Mouse (Mus musculus) G1E (cell line): ENCODE data around the gene Lrr1. TPM values are rescaled to one million over a fixed set of nuclear protein-coding genes. Genes with fewer than 3 reads are reported as not detected.
A peak's percentile ranks its signal among the peaks of the same experiment; 100 is the strongest.

Source experiments
- ATAC-seq: 2 replicates; pipeline ENCODE4 v1.8.0; 2016; ENCODE audit warnings: mild to moderate bottlenecking; ENCODE audit not compliant: insufficient number of reproducible peaks, poor library complexity, low FRiP score, severe bottlenecking; ENCODE audit errors: extremely low read depth
- DNase-seq: peaks from one replicate; pipeline ENCODE4 v3.0.0; 2012; ENCODE audit warnings: low spot score
- H3K27me3 ChIP-seq: 2 replicates; pipeline ENCODE4 v1.6.1; 2012; ENCODE audit warnings: mild to moderate bottlenecking, low read length, inconsistent platforms; ENCODE audit not compliant: insufficient read depth
- H3K36me3 ChIP-seq: replicated peaks from 2 replicates; pipeline ENCODE3; 2012; ENCODE audit warnings: mild to moderate bottlenecking, inconsistent platforms
- H3K4me1 ChIP-seq: 2 replicates; pipeline ENCODE4 v1.6.1; 2012; ENCODE audit warnings: low read depth, low read length, inconsistent platforms, mixed read lengths; ENCODE audit not compliant: insufficient read depth
- H3K4me3 ChIP-seq: 2 replicates; pipeline ENCODE4 v1.5.1; 2012; ENCODE audit warnings: low read depth, mild to moderate bottlenecking, inconsistent platforms, low read length, moderate library complexity, mixed read lengths
- H3K9me3 ChIP-seq: replicated peaks from 2 replicates; pipeline ENCODE4 v1.6.1; 2012; ENCODE audit warnings: inconsistent platforms
- CTCF ChIP-seq: IDR thresholded peaks from 2 replicates; pipeline ENCODE4 v1.5.1; 2012; ENCODE audit warnings: low read depth, low read length, inconsistent platforms, mixed read lengths
- GATA1 ChIP-seq: IDR thresholded peaks from 2 replicates; pipeline ENCODE4 v1.6.1; 2012; ENCODE audit warnings: borderline replicate concordance, low read length, inconsistent platforms, mixed read lengths
- GATA2 ChIP-seq: IDR thresholded peaks from 2 replicates; pipeline ENCODE4 v1.6.1; 2012; ENCODE audit warnings: low read depth, low read length, inconsistent platforms, borderline replicate concordance
- POLR2AphosphoS5 ChIP-seq: IDR thresholded peaks from 2 replicates; pipeline ENCODE4 v1.6.1; 2012; ENCODE audit warnings: low read depth, low read length, inconsistent platforms; ENCODE audit not compliant: insufficient replicate concordance
- TAL1 ChIP-seq: conservative IDR thresholded peaks from 2 replicates; pipeline ENCODE4 v1.6.1; 2012; ENCODE audit warnings: low read depth, low read length, inconsistent platforms, mixed read lengths
- polyA plus RNA-seq: library from polyadenylated mRNA; stranded (reverse); fragments of >175 nt; gene quantifications from 2 replicates; pipeline ENCODE4 v1.2.3, GENCODE M21; 2012
- total RNA-seq, 2 experiments: library from RNA; stranded (forward) in 1 of 2; stranded (reverse) in 1 of 2; fragments of 200-1000 nt in 1 of 2; fragments of >200 nt in 1 of 2; fragmentation: Nextera tagmentation in 1 of 2; gene quantifications; 2 replicates each; pipeline ENCODE4 v1.2.3; 2014 to 2017

Gene Lrr1
- total and polyA plus RNA-seq, 3 experiments: 19.4 to 45.0 (median 36.2) TPM

DNA sequence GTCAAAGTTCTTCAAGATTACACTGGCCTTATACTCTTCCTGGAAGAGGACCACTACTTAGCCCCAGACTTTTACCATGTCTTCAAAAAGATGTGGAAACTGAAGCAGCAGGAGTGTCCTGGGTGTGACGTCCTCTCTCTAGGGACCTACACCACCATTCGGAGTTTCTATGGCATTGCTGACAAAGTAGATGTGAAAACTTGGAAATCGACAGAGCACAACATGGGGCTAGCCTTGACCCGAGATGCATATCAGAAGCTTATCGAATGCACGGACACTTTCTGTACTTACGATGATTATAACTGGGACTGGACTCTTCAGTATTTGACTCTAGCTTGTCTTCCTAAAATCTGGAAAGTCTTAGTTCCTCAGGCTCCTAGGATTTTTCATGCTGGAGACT lies 16.8 kb downstream of the Lrr1 start:
- DNase-seq (no peak), ATAC-seq (no peak)
- H3K36me3 ChIP-seq: peaks cover 61% of the 10 kb centered on the region
- peak overlapping the region; percentile 90 for H3K4me3 ChIP-seq
- no peaks in the 10 kb centered on the region for H3K9me3 ChIP-seq
- H3K4me1 ChIP-seq: peaks cover 50% of the 10 kb centered on the region
- TF ChIP-seq POLR2AphosphoS5 (no peak), TAL1 (no peak), CTCF (no peak), GATA1 (no peak), GATA2 (no peak)
- H3K27me3 ChIP-seq: no peaks in the 10 kb centered on the region

DNA sequence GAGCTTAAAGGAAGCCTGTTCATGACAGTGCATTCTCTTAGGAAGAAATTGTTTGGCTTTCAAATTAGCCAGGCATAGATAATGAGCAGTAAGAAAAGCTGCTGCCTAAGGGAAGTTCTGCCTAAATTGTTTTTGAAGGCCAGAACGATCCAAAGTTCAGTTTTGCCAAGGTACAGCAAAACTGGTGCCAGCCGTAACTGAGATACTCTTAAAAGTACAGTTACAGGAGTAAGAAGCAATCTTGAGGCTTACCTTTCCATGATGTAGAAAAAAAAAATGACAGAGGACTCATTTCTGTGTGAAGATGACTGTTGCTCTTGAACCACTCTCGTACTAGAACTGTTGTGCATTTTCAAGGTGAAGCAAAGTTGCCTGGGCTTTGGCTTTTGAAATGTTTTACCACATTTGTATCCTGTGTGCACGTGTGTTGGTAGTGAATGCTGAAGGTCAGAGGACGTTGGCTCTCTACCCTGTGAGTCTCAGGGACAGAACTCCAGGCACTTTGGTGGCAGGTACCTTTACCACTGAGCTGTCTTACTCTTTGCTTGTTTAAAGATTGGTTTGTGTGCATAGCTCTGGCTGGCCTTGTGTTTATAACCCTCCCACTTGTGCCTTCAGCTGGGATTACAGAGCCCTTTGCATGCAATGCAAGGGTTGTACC lies 18.3 kb downstream of the Lrr1 start:
- no peak for DNase-seq
- Histone ChIP-seq H3K4me3 (peak overlapping the region; percentile 45; the same call in 1 of the 2 replicates), H3K9me3 (no peaks in the 10 kb centered on the region), H3K27me3 (no peaks in the 10 kb centered on the region), H3K4me1 (peaks cover 43% of the 10 kb centered on the region), H3K36me3 (peaks cover 62% of the 10 kb centered on the region)
- no peak for TF ChIP-seq GATA2
- no peak; the same call in 1 of the 2 replicates for TF ChIP-seq POLR2AphosphoS5
- TF ChIP-seq CTCF: no peak
- no peak for TF ChIP-seq GATA1
- TF ChIP-seq TAL1: no peak
- no peak for ATAC-seq

DNA sequence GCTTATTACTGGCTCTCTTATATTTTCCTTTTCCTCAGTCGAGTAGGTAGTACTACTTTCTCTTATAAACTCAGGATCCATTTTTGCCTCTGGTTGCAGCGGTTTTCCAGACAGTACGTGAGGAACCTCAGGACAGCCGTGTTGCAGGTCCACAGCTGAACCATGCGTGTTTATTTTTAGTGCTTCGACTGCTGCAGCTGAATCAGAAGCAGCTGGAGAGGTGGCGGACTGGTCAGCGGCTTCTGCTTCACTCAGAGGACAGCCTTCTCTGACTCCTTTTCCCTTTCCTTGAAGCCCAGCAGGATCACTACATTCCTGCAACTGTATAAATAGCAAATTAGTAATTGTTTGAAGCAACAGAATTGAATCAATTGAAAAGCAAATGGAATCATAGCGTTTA lies 21.5 kb downstream of the Lrr1 start:
- Histone ChIP-seq H3K27me3 (no peaks in the 10 kb centered on the region), H3K4me3 (no peak overlapping the region), H3K4me1 (peaks cover 47% of the 10 kb centered on the region), H3K9me3 (no peaks in the 10 kb centered on the region), H3K36me3 (peaks cover 70% of the 10 kb centered on the region)
- no peak for TF ChIP-seq CTCF
- TF ChIP-seq GATA1: no peak
- no peak for TF ChIP-seq TAL1
- TF ChIP-seq POLR2AphosphoS5: no peak
- TF ChIP-seq GATA2: no peak
- ATAC-seq (no peak), DNase-seq (no peak)

DNA sequence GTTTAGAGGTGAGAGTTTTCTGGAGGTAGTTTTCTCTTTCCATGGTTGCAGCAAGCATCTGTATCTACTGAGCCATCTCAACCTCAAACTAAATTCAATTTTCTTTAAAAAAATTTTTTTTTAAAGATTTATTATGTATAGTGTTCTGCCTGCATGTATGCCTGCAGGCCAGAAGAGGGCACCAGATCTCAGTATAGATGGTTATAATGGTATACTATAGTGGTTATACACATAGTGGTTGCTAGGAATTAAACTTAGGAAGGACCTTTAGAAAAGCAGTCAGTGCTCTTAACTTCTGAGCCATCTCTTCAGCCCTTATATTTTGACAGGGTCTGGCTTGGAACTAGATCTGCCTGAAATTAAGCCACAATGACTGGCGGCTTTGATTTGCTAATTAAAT lies 21.9 kb downstream of the Lrr1 start:
- DNase-seq (no peak), ATAC-seq (no peak)
- Histone ChIP-seq H3K9me3 (no peaks in the 10 kb centered on the region), H3K27me3 (no peaks in the 10 kb centered on the region), H3K4me3 (no peak overlapping the region), H3K36me3 (peaks cover 65% of the 10 kb centered on the region), H3K4me1 (peaks cover 42% of the 10 kb centered on the region)
- TF ChIP-seq TAL1 (no peak), POLR2AphosphoS5 (no peak), GATA2 (no peak), CTCF (no peak), GATA1 (no peak)

DNA sequence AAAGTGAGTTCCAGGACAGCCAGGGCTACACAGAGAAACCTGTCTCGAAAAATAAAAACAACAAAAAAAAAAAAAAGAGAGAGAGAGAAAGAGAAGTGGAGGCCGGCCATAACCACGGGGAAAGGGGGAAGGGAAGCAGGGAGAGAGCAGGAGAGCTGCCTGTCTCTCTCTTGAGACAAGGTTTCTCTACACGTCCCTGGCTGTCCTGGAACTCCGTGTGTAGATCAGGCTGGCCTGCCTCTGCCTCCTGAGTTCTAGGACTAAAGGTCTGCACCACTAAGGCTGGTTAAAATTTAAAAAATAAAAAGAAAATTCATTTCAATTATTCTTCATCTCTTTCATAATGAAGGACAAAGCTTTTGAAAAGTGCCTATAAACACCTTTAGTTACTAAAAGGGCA lies 22.8 kb downstream of the Lrr1 start:
- H3K4me1 ChIP-seq: peaks cover 38% of the 10 kb centered on the region
- no peak for TF ChIP-seq GATA2
- no peak for TF ChIP-seq CTCF
- no peak for TF ChIP-seq TAL1
- no peak for TF ChIP-seq POLR2AphosphoS5
- TF ChIP-seq GATA1: no peak
- no peaks in the 10 kb centered on the region for H3K27me3 ChIP-seq
- DNase-seq (no peak), ATAC-seq (no peak)
- no peak overlapping the region for H3K4me3 ChIP-seq
- no peaks in the 10 kb centered on the region for H3K9me3 ChIP-seq
- H3K36me3 ChIP-seq: peaks cover 64% of the 10 kb centered on the region

DNA sequence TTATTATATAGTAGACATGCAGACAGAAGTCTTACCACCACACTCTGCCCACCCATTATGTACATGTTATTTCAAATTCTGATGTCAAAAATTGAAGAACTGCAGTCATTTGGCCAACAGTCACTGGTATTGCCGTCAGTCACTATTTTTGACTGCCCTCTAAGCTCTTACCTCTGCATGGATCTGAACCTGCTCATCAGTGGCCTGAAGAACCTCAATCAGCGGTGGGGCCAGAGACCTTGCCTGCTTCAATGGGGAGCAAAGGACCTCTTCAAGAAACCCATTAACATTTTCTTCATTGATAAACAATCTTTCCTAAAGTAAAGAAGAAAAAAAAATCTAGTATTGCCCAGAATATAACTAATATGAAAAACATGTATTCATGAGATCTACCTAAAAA lies 24.0 kb downstream of the Lrr1 start:
- H3K4me1 ChIP-seq: peaks cover 29% of the 10 kb centered on the region
- H3K9me3 ChIP-seq: no peaks in the 10 kb centered on the region
- no peak for TF ChIP-seq CTCF
- no peak for TF ChIP-seq POLR2AphosphoS5
- no peak for TF ChIP-seq GATA1
- no peak for TF ChIP-seq GATA2
- no peak for TF ChIP-seq TAL1
- H3K4me3 ChIP-seq: no peak overlapping the region
- DNase-seq: no peak
- no peak for ATAC-seq
- H3K36me3 ChIP-seq: peaks cover 55% of the 10 kb centered on the region
- H3K27me3 ChIP-seq: no peaks in the 10 kb centered on the region
